Mouse (Mus musculus) cortical plate, adult 2 months (tissue): ENCODE results near the gene Pip5k1c.

Experiments used
- CTCF ChIP-seq: fragments of 200-500 bp; IDR thresholded peaks from 2 replicates; pipeline ENCODE4 v1.5.1; 2011; ENCODE audit warnings: mild to moderate bottlenecking, control low read depth, low read length; ENCODE audit not compliant: insufficient read depth; ENCODE audit errors: extremely low read depth
- POLR2A ChIP-seq: fragments of 200-500 bp; IDR thresholded peaks from 2 replicates; pipeline ENCODE4 v1.6.1; 2011; ENCODE audit warnings: mild to moderate bottlenecking, low read length, control low read depth; ENCODE audit not compliant: insufficient read depth; ENCODE audit errors: extremely low read depth

DNA sequence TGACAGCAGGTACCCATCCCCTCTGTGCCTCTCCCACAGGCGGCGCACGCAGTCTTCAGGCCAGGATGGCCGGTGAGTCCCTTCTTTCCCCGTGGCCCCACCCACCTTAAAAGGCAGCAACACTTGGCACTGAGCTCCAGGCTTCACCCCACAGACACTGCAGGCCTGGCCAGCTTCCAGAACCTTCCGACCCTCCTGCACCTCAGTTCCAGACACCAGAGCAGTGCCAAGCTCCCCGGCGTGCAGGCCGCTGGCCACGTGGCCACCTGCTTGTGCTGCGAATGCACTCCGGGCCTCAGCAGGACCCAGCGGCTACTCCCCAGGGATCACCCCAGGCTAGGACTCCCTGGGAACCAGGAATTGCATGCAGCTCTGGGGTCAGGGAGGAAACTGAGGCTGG is 20.8 kb downstream of the Pip5k1c start:
- TF ChIP-seq POLR2A (no peak), CTCF (no peak)
